In the genomic region with DNA sequence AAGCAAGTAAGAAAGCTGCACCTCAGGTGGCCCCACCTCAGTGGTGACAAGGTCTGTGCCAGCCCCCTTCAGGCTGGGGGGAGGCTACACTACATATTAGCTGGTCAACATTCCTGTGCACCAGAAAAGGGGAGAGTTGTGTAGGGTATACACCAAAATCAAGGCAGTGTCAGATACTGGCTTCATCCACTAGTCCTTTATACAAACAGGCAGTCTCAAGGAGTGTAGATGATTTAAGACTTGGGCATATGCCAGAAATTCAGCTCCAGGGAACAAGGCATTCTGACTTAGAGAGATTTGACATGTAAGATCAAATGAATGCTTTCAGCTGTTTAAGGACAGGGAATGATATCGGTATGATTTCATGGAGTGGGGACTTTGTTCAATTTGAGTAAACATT, we compare ENCODE assay signal across 12 mouse cellular contexts.
A peak's percentile ranks its signal among the peaks of the same experiment; 100 is the strongest.
DNase-seq lines count a peak whose midpoint lies in the region; ATAC-seq and TF ChIP-seq lines count a peak whose summit lies in the region.
"Had no signal": no experiment of that assay in that cellular context is flagged by ENCODE, and none has a peak within 500 bp of the region (broad histone marks: within the 10 kb centered on the region; RNA-seq: fewer than 3 reads in every experiment).

No protein-coding gene starts in this region.

- 0 out of 2 replicates have a peak, but pooled peaks have one; percentile 30 for ATAC-seq in forebrain, embryonic 13.5 days
- ATAC-seq in lung, embryonic 14.5 days (ENCODE audit: insufficient read depth): peak; percentile 96
- no peak for ATAC-seq in hindbrain, embryonic 13.5 days (ENCODE audit: low FRiP score)
- ATAC-seq: inflammation-experienced regulatory T-cells, adult 6 months had no signal

- WGBS in forebrain, embryonic 13.5 days: 27% methylated on average over 1 of the region's 1 CpGs
- 68% methylated on average over 1 of the region's 1 CpGs for WGBS in forebrain, embryonic 10.5 days
- 6% methylated on average over 1 of the region's 1 CpGs for WGBS in lung, embryonic 14.5 days
- WGBS in hindbrain, embryonic 13.5 days: 35% methylated on average over 1 of the region's 1 CpGs

- H3K4me3 ChIP-seq in forebrain, embryonic 13.5 days: no peak overlapping the region
- H3K4me3 ChIP-seq in forebrain, embryonic 10.5 days: no peak overlapping the region
- H3K4me3 ChIP-seq in lung, embryonic 14.5 days (ENCODE audit: low read depth, low read length): no peak overlapping the region
- H3K4me3 ChIP-seq in hindbrain, embryonic 13.5 days: no peak overlapping the region
- H3K4me3 ChIP-seq: gastrocnemius, adult 2 months; limb, embryonic 15.5 days had no signal

- 0 out of 2 replicates have a peak, but pooled peaks have one; percentile 2 for TF ChIP-seq CTCF in lung, embryonic 14.5 days (IDR thresholded peaks at IDR 0.05; ENCODE audit: low read depth)

- no peak overlapping the region for H3K4me2 ChIP-seq in forebrain, embryonic 13.5 days
- no peak overlapping the region for H3K4me2 ChIP-seq in lung, embryonic 14.5 days
- no peak overlapping the region for H3K4me2 ChIP-seq in hindbrain, embryonic 13.5 days
- H3K4me2 ChIP-seq: limb, embryonic 15.5 days had no signal

- no peak for DNase-seq in forebrain, embryonic 10.5 days (ENCODE audit: extremely low spot score, low spot score)
- DNase-seq in lung, embryonic 14.5 days: peak; percentile 79
- DNase-seq in lung, postnatal 4 days: no peak
- DNase-seq in brain, adult 2 months (ENCODE audit: low read depth, low spot score): peak; percentile 23
- DNase-seq in mesoderm, embryonic 11.5 days (ENCODE audit: low read depth, low spot score): peak; percentile 11
- DNase-seq in left cerebral cortex, postnatal 25 days (ENCODE audit: low spot score in 2 of 2): no peak
- DNase-seq: gastrocnemius, adult 2 months; kidney, postnatal 10 days had no signal

- no peak overlapping the region for H3K9ac ChIP-seq in forebrain, embryonic 13.5 days
- H3K9ac ChIP-seq in lung, embryonic 14.5 days: no peak overlapping the region
- H3K9ac ChIP-seq in hindbrain, embryonic 13.5 days: no peak overlapping the region
- H3K9ac ChIP-seq: limb, embryonic 15.5 days had no signal

- peaks cover 7% of the 10 kb centered on the region; the same call in 1 of the 2 replicates for H3K4me1 ChIP-seq in forebrain, embryonic 13.5 days
- H3K4me1 ChIP-seq in forebrain, embryonic 10.5 days: peaks cover 8% of the 10 kb centered on the region; the same call in 1 of the 2 replicates
- no peaks in the 10 kb centered on the region; the same call in 1 of the 2 replicates for H3K4me1 ChIP-seq in lung, embryonic 14.5 days (ENCODE audit: insufficient read depth)
- H3K4me1 ChIP-seq in hindbrain, embryonic 13.5 days (replicated peaks): no peaks in the 10 kb centered on the region
- H3K4me1 ChIP-seq: limb, embryonic 15.5 days had no signal

- H3K9me3 ChIP-seq in forebrain, embryonic 13.5 days (replicated peaks): no peaks in the 10 kb centered on the region
- H3K9me3 ChIP-seq in forebrain, embryonic 10.5 days: no peaks in the 10 kb centered on the region
- H3K9me3 ChIP-seq in lung, embryonic 14.5 days (ENCODE audit: low read depth, low read length): no peaks in the 10 kb centered on the region
- H3K9me3 ChIP-seq in hindbrain, embryonic 13.5 days: no peaks in the 10 kb centered on the region
- H3K9me3 ChIP-seq: limb, embryonic 15.5 days had no signal

- no peaks in the 10 kb centered on the region for H3K27me3 ChIP-seq in forebrain, embryonic 13.5 days
- no peaks in the 10 kb centered on the region for H3K27me3 ChIP-seq in forebrain, embryonic 10.5 days (ENCODE audit: poor library complexity, severe bottlenecking)
- no peaks in the 10 kb centered on the region for H3K27me3 ChIP-seq in lung, embryonic 14.5 days (ENCODE audit: insufficient read depth, low read length)
- no peaks in the 10 kb centered on the region for H3K27me3 ChIP-seq in hindbrain, embryonic 13.5 days
- H3K27me3 ChIP-seq: limb, embryonic 15.5 days had no signal

- no peak overlapping the region for H3K27ac ChIP-seq in forebrain, embryonic 13.5 days
- no peak overlapping the region for H3K27ac ChIP-seq in forebrain, embryonic 10.5 days
- peak overlapping the region; percentile 36; the same call in 1 of the 2 replicates for H3K27ac ChIP-seq in lung, embryonic 14.5 days (ENCODE audit: low read depth)
- H3K27ac ChIP-seq in hindbrain, embryonic 13.5 days: no peak overlapping the region
- H3K27ac ChIP-seq: gastrocnemius, adult 2 months; limb, embryonic 15.5 days had no signal

- intact Hi-C loops in left cerebral cortex, postnatal 25 days (cut with DNase I): no loop called here

- no peaks in the 10 kb centered on the region for H3K36me3 ChIP-seq in forebrain, embryonic 13.5 days (ENCODE audit: poor library complexity, severe bottlenecking)
- no peaks in the 10 kb centered on the region for H3K36me3 ChIP-seq in forebrain, embryonic 10.5 days (replicated peaks)
- H3K36me3 ChIP-seq in lung, embryonic 14.5 days (ENCODE audit: insufficient read depth): no peaks in the 10 kb centered on the region
- H3K36me3 ChIP-seq in hindbrain, embryonic 13.5 days: no peaks in the 10 kb centered on the region
- H3K36me3 ChIP-seq: limb, embryonic 15.5 days had no signal

Comparison
In these comparisons a context has a peak if more than half of its experiments do, and no peak if none do; other contexts are left out.
1. DNase-seq: peak in lung, embryonic 14.5 days (single experiment), brain, adult 2 months (single experiment) and mesoderm, embryonic 11.5 days (single experiment); none in forebrain, embryonic 10.5 days (single experiment), lung, postnatal 4 days (0 of 2) and left cerebral cortex, postnatal 25 days (0 of 2).